Mouse (Mus musculus) adrenal gland, adult 2 months (tissue): Measurements from ENCODE around the gene Ell3. TPM values are rescaled to one million over a fixed set of nuclear protein-coding genes. Genes with fewer than 3 reads are reported as not detected.
A peak's percentile ranks its signal among the peaks of the same experiment; 100 is the strongest.

Experiments used
- DNase-seq: peaks from one replicate; pipeline ENCODE4 v3.0.0; 2021
- polyA plus RNA-seq: library from polyadenylated mRNA; depleted of rRNA; stranded (reverse); fragments of >200 nt; gene quantifications from 2 replicates; pipeline ENCODE4 v1.2.3, GENCODE M21; 2012
- total RNA-seq, 2 experiments: library from RNA; stranded (reverse); gene quantifications; 2 replicates each; pipeline ENCODE4 v1.2.3; 2021

Gene Ell3
- total and polyA plus RNA-seq, 3 experiments = 0.20 to 0.63 (median 0.35) TPM

GRCm38 (mm10) chr2:121448136-121448535 is 4.1 kb upstream of the Ell3 start:
- peak; percentile 59 for DNase-seq

DNA sequence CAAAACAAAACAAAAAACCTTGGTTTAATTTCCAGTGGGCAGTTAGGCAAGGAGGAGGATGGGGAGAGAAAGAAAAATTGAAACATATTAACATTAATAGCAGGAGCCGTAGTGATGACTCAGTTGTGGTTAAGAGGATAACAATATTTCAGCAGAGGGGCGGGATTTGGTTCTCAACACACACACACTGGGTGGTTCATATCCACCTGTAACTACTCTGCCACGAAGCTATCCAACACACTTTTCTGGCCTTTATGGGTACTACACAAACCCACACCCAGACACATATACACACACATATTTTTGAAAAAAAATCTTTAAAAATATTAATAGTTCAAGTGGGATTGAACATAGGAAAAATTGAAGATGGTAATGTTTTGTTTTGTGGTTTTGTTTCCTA is 2.9 kb upstream of the Ell3 start:
- no peak for DNase-seq

GRCm38 (mm10) chr2:121446506-121446905 is 2.4 kb upstream of the Ell3 start:
- DNase-seq = peak; percentile 48

GRCm38 (mm10) chr2:121445117-121445516 is 1.0 kb upstream of the Ell3 start:
- DNase-seq = no peak

DNA sequence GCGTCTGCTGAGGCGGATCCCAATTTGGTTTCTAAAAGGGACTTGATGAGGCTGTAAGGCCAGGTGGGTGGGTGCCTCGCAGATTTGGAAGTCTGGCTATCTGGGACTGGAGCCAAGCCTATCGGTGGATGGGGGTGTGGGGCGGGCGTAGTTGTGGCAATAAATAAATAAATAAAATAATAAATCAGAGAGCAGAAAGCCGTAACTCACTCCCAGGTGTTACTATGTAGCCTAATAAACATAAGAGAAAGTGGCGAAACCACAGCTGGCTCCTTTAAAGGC is 1.1 kb downstream of the Ell3 start:
- DNase-seq = no peak

DNA sequence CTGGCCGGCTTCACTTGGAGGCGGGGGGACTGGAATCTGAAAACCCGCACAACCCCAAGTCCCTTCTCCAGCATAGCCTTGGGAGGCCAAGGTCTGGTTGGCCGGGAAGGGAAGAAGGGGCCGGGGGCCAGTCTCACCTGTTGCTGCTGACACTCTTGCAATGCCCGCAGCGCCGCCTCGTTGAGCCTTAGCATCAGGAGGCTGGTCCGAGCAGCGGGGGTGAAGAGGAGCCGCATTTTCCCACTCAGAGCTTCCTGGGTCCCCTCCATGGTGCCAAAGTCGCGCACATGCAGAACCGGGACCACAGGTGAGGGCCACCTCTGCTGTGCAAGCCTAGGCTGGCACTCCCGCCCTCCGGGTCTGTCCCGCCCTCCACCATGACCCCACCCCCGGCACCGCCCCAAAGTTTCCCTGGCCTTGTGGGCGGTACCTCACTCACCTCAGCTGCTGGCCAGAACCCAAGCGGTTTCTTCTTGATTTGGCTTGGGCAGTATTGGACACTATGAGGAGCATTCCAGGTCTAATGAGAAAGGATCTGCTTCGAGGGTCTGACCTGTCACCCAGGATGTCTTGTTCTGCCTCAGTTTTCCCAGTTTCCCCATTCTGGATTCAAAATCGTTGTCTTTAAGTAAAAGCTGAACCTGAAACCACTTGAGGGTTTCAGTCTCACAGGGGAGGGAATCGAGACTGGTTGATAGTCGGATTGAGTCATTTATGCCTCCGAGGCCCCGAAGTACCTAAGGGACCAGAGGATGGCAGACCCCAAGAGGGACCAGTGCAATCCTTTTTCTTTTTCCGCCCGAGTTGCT is 1.6 kb downstream of the Ell3 start:
- peak; percentile 88 for DNase-seq

DNA sequence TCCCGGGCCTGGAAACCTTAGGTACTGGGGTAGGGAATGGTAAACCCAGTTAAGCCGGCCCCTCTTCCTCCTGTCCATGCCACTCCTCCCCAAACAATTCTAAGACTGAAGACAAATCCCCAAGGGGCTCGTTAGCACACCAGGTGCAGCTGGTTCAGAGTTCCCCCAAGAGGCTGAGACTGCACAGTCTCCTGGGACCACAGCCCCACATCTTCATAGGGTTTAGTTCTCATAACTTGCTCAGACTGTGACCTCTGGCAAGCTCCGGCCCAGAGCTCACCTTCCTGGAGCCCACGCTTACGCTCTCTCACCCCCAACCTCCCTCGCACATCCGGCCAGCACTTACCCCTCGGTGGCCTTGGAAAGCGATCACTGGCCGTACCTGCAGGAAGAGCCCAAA is 2.3 kb downstream of the Ell3 start:
- no peak for DNase-seq

GRCm38 (mm10) chr2:121440834-121441605 is 3.1 kb downstream of the Ell3 start:
- DNase-seq = no peak

- DNase-seq = no peak
Measured at GRCm38 (mm10) chr2:121439746-121440145, 4.3 kb downstream of the Ell3 start.

- no peak for DNase-seq
Measured at GRCm38 (mm10) chr2:121434854-121435253, 9.2 kb downstream of the Ell3 start.

GRCm38 (mm10) chr2:121425890-121426289 is 18.2 kb downstream of the Ell3 start:
- DNase-seq = no peak

- no peak for DNase-seq
Measured at GRCm38 (mm10) chr2:121423166-121423565, 20.9 kb downstream of the Ell3 start.

DNA sequence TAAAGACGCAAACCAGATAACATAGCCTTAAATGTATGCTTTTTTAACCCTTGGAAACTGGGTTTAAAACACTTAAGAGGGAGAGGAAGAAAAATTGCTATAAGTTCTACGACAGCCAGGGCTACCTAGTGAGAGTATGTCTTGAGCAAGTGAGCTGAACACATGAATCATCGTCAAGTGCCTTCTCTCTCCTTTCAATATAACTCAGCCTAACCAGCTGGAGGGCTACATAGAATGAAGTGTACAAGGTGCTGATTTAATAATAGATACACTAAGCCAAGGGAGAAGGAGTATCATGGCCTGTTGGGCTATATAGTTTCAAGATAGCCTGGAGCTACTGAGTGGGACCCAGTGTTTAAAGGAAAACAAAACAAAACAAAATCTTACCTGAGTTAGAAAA is 25.6 kb downstream of the Ell3 start:
- DNase-seq = no peak

- DNase-seq = no peak
Measured at GRCm38 (mm10) chr2:121416356-121416755, 27.7 kb downstream of the Ell3 start.

- no peak for DNase-seq
Measured at GRCm38 (mm10) chr2:121415591-121415990, 28.5 kb downstream of the Ell3 start.

DNA sequence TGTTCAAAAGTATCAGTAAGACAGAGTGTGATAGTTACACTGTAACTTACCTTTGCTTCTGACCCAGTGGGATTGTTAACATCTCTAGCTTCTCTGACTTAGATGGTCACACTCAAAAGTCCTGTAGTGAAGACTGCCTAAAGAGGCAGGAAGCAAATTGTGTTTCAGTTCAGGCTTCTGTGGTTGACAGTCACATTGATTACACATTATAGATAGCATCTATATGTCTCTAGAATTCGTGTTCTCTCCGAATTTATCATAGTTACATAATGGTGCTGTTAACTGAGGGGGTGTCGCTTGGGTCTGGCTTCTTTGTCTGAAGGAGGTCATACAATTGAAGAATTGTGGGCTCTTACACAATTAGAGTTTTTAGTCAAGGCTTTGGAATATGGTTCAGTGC is 29.0 kb downstream of the Ell3 start:
- no peak for DNase-seq

DNA sequence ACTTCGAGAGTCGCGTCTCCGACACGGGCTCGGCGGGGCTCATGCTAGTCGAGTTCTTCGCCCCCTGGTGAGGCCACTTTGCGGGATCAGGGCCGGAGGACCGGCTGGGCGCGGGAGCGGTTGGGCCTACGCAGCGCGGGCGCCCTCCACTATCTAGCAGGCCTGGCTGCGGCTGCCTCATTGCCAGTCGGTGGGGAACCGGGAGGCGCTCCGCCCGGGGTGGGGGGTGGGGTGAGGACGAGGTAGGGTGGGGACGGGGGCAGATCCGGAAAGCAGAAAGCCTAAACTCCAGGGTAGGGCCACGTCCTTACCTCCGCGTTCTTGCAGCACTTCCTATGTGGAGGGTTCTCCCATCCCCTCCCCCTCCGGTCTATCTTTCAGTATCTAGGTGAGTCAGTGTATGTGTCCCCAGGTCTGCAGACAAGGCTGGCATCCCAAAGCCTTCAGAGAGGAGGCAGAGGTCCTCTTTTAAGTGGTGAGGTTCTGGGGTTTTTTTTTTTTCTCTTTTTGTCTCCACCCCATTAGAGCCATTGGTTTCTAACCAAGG is 29.9 kb downstream of the Ell3 start:
- peak; percentile 67 for DNase-seq

- DNase-seq = peak; percentile 99
Measured at GRCm38 (mm10) chr2:121413387-121414042, 30.6 kb downstream of the Ell3 start, which contains the start of the genes Pdia3 and Catsper2. Pdia3 (plus strand) TSS chr2:121413775. Catsper2 (minus strand) TSS chr2:121413792.

DNA sequence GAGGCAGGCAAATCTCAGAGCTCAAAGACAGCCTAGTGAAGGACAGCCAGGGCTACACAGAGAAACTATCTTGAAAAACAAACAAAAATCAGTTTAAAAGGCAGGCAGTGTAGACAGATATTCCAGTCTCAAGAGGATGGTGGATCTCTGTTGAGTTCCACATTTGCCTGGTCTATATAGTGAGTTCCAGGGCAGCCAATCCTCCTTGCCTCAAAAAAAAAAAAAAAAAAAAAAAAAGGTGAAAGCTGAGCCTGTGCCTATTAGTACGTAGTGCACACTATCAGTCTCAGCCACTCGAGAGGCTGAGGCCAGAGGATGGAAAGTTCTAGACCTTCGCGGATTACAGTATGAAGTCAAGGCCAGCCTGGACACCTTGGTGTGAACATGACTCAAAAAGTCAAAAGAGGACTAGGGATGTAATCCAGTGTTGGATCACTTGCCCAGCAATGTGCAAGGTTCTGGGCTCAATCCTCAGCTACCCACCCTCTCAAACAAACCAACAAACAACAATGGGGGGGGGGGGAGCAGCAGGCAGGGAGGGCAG is 31.2 kb downstream of the Ell3 start:
- DNase-seq = peak; percentile 72

DNA sequence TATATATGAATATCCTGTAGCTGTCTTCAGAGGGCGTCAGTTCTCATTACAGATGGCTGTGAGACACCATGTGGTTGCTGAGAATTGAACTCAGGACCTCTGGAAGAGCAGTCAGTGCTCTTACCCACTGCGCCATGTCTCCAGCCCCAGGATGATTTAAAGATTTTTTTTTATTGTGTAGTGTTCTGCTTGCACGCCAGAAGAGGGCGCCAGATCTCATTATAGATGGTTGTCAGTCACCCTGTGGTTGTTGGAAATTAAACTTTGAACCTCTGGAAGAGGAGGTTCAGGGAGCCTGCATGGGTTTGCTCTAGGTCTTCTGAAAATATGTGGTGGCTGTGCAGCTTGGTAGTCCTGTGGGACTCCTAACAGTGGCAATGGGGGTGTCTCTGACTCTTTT is 35.9 kb downstream of the Ell3 start:
- peak; percentile 25 for DNase-seq

- no peak for DNase-seq
Measured at GRCm38 (mm10) chr2:121403296-121403695, 40.8 kb downstream of the Ell3 start.

GRCm38 (mm10) chr2:121396624-121397023 is 47.5 kb downstream of the Ell3 start:
- peak; percentile 76 for DNase-seq
